Mouse (Mus musculus): ENCODE measurements around the gene Il1f8. TPM values are rescaled to one million over a fixed set of nuclear protein-coding genes. Genes with fewer than 3 reads are reported as not detected.

Il1f8 gene
- polyA plus RNA-seq, 1 experiment from 2014 or later, result not detected

DNA sequence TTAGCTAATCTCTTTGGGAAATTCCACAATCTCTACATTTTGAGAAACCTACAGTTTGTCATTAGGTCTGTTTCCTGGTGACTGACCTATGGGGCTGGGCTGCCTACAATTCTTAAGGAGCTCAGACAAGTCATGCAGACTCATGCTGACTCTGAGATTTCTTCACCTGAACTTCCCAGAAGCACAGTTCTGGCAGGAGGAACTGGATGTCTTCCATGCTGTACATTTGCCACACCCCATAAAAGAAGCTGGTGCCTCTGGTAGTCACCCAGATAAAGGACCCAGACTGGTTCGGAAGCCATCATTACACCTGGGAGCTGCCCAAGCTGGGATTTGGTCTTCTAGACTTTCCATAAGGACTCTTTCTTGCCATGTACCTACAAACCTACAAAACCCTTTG lies 33.2 kb downstream of the Il1f8 start, which contains the start of gene Il1f9:
Gene Il1f9 (plus strand): TSS at position 301 of the 400 bp plus-strand sequence.
- Histone ChIP-seq H3K4me3 (ENCODE audit: low read depth, low read length) (no peak within 1 kb of the TSS), H3K36me3 (ENCODE audit: insufficient read depth, low read length) (no peaks in the 10 kb centered on the region), H3K4me1 (ENCODE audit: insufficient read depth, low read depth, low read length) (no peaks in the 10 kb centered on the region), H3K9me3 (ENCODE audit: low read length) (no peaks in the 10 kb centered on the region), H3K27me3 (replicated peaks; ENCODE audit: insufficient read depth, low read length) (no peaks in the 10 kb centered on the region), H3K9ac (replicated peaks; ENCODE audit: low read depth) (no peak within 1 kb of the TSS), H3K4me2 (replicated peaks; ENCODE audit: low read depth, low read length) (no peak within 1 kb of the TSS), H3K27ac (ENCODE audit: low read length) (no peak within 1 kb of the TSS)
- no peak for TF ChIP-seq EP300 (IDR thresholded peaks at IDR 0.05)
- TF ChIP-seq CTCF (IDR thresholded peaks at IDR 0.05), result no peak
- ATAC-seq (no peak), DNase-seq (ENCODE audit: low spot score) (no peak)
- WGBS, result 87% methylated on average over 1 of the region's 1 CpGs

DNA sequence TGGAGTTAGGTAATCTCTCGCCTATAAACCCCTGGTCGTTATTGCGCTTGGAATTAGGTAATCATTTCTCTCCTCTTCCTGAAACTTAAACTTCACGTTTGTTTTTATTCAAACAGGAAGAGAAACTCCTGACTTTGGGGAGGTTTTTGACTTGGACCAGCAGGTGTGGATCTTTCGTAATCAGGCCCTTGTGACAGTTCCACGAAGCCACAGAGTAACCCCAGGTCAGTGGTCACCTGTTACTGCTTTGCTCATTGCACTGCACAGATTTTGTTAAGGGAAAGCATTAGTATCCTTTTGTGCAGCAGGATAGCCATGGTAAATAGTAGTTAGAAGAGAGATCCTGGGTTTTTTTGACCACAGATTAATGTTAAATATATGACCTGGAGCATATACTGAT lies 34.6 kb downstream of the Il1f8 start:
- no peaks in the 10 kb centered on the region for H3K9me3 ChIP-seq (ENCODE audit: low read length)
- TF ChIP-seq CTCF (IDR thresholded peaks at IDR 0.05) (no peak), EP300 (IDR thresholded peaks at IDR 0.05) (no peak)
- H3K36me3 ChIP-seq (ENCODE audit: insufficient read depth, low read length), result no peaks in the 10 kb centered on the region
- DNase-seq (ENCODE audit: low spot score), result no peak
- H3K9ac ChIP-seq (replicated peaks; ENCODE audit: low read depth), result no peak overlapping the region
- H3K27me3 ChIP-seq (replicated peaks; ENCODE audit: insufficient read depth, low read length), result no peaks in the 10 kb centered on the region
- no peak overlapping the region for H3K27ac ChIP-seq (ENCODE audit: low read length)
- 54% methylated on average over 6 of the region's 6 CpGs for WGBS
- H3K4me3 ChIP-seq (ENCODE audit: low read depth, low read length), result no peak overlapping the region
- H3K4me2 ChIP-seq (replicated peaks; ENCODE audit: low read depth, low read length), result no peak overlapping the region
- H3K4me1 ChIP-seq (ENCODE audit: insufficient read depth, low read depth, low read length), result no peaks in the 10 kb centered on the region
- ATAC-seq, result no peak

GRCm38 (mm10) chr2:24188189-24188588 lies 35.2 kb downstream of the Il1f8 start:
- H3K9ac ChIP-seq (replicated peaks; ENCODE audit: low read depth), result no peak overlapping the region
- peak; percentile 12 for DNase-seq (ENCODE audit: low spot score)
- H3K27ac ChIP-seq (ENCODE audit: low read length), result no peak overlapping the region
- whole genome bisulfite sequencing, result 58% methylated on average over 1 of the region's 1 CpGs
- ATAC-seq, result no peak
- no peaks in the 10 kb centered on the region for H3K27me3 ChIP-seq (replicated peaks; ENCODE audit: insufficient read depth, low read length)
- H3K4me1 ChIP-seq (ENCODE audit: insufficient read depth, low read depth, low read length), result no peaks in the 10 kb centered on the region
- no peaks in the 10 kb centered on the region for H3K9me3 ChIP-seq (ENCODE audit: low read length)
- no peak overlapping the region for H3K4me2 ChIP-seq (replicated peaks; ENCODE audit: low read depth, low read length)
- H3K4me3 ChIP-seq (ENCODE audit: low read depth, low read length), result no peak overlapping the region
- TF ChIP-seq EP300 (IDR thresholded peaks at IDR 0.05) (no peak), CTCF (IDR thresholded peaks at IDR 0.05) (peak; percentile 34)
- no peaks in the 10 kb centered on the region for H3K36me3 ChIP-seq (ENCODE audit: insufficient read depth, low read length)

Other genes starting within 250 kb of the Il1f8 start
- gene Hnmt, start 103.8 kb upstream of the Il1f8 start, polyA plus RNA-seq (2015; fragmentation: Nextera tagmentation; extraction: Ambion mirVana), result 5.6 and 5.8 TPM in 2 replicates
- gene Tbpl2, start 56.6 kb upstream of the Il1f8 start, polyA plus RNA-seq (2015; fragmentation: Nextera tagmentation; extraction: Ambion mirVana), result not detected in 2 replicates
- 0.43 TPM in 2 replicates for gene Il1f9, start 33.3 kb downstream of the Il1f8 start, polyA plus RNA-seq (2015; fragmentation: Nextera tagmentation; extraction: Ambion mirVana)
- not detected in 2 replicates for gene Il1f6, start 62.3 kb downstream of the Il1f8 start, polyA plus RNA-seq (2015; fragmentation: Nextera tagmentation; extraction: Ambion mirVana)
- not detected in 2 replicates for gene Il1f5, start 123.8 kb downstream of the Il1f8 start, polyA plus RNA-seq (2015; fragmentation: Nextera tagmentation; extraction: Ambion mirVana)
- gene Il1f10, start 138.0 kb downstream of the Il1f8 start, polyA plus RNA-seq (2015; fragmentation: Nextera tagmentation; extraction: Ambion mirVana), result not detected in 2 replicates
- gene Il1rn, start 183.7 kb downstream of the Il1f8 start, polyA plus RNA-seq (2015; fragmentation: Nextera tagmentation; extraction: Ambion mirVana), result 9.0 and 13.2 TPM in 2 replicates
- gene Psd4, start 214.4 kb downstream of the Il1f8 start, polyA plus RNA-seq (2015; fragmentation: Nextera tagmentation; extraction: Ambion mirVana), result 2.6 and 3.0 TPM in 2 replicates